ENCODE assay signal across 26 mouse cellular contexts in genomic region chr6:97568538-97568937, GRCm38 (mm10). TPM values are rescaled to one million over a fixed set of nuclear protein-coding genes. Genes with fewer than 3 reads are reported as not detected.
DNase-seq lines count a peak whose midpoint lies in the region; ATAC-seq and TF ChIP-seq lines count a peak whose summit lies in the region.
"Had no signal": no experiment of that assay in that cellular context is flagged by ENCODE, and none has a peak within 500 bp of the region (broad histone marks: within the 10 kb centered on the region; RNA-seq: fewer than 3 reads in every experiment).

No protein-coding gene starts in this region.

- H3K4me1 ChIP-seq in embryonic facial prominence, embryonic 14.5 days (ENCODE audit: control insufficient read depth, insufficient read depth, low read length), result no peaks in the 10 kb centered on the region
- 0 out of 2 replicates have a peak, but pooled peaks cover 6% of the 10 kb centered on the region for H3K4me1 ChIP-seq in embryonic facial prominence, embryonic 10.5 days
- peaks cover 2 to 4% of the 10 kb centered on the region in 2 experiments; a peak in 2 of 4 replicates for H3K4me1 ChIP-seq in heart, embryonic 14.5 days (ENCODE audit: control insufficient read depth in 2 of 2, insufficient read depth in 2 of 2, low read length in 2 of 2)
- 0 out of 2 replicates have a peak, but pooled peaks cover 2% of the 10 kb centered on the region for H3K4me1 ChIP-seq in kidney, postnatal 0 days (replicated peaks; ENCODE audit: insufficient read depth, low read length)
- H3K4me1 ChIP-seq: liver, embryonic 15.5 days; lung, embryonic 15.5 days; stomach, embryonic 15.5 days had no signal

- no peak overlapping the region for H3K9ac ChIP-seq in embryonic facial prominence, embryonic 14.5 days (ENCODE audit: low read depth, low read length)
- no peak overlapping the region for H3K9ac ChIP-seq in heart, embryonic 14.5 days (ENCODE audit: low read length)
- H3K9ac ChIP-seq in kidney, postnatal 0 days (ENCODE audit: low read depth, low read length), result no peak overlapping the region
- H3K9ac ChIP-seq: hindbrain, embryonic 14.5 days; liver, embryonic 15.5 days; lung, embryonic 15.5 days; midbrain, embryonic 15.5 days; neural tube, embryonic 12.5 days; stomach, embryonic 15.5 days had no signal

- 47% methylated on average over 6 of the region's 6 CpGs for WGBS in embryonic facial prominence, embryonic 14.5 days
- WGBS in embryonic facial prominence, embryonic 10.5 days, result 77% methylated on average over 6 of the region's 6 CpGs
- 9% methylated on average over 6 of the region's 6 CpGs for WGBS in heart, embryonic 14.5 days
- 13% methylated on average over 6 of the region's 6 CpGs for WGBS in kidney, postnatal 0 days

- H3K9me3 ChIP-seq in embryonic facial prominence, embryonic 14.5 days (ENCODE audit: control insufficient read depth, low read length), result no peaks in the 10 kb centered on the region
- no peaks in the 10 kb centered on the region for H3K9me3 ChIP-seq in embryonic facial prominence, embryonic 10.5 days
- no peaks in the 10 kb centered on the region for H3K9me3 ChIP-seq in heart, embryonic 14.5 days (ENCODE audit: control insufficient read depth, low read length)
- H3K9me3 ChIP-seq in kidney, postnatal 0 days (replicated peaks; ENCODE audit: low read length), result no peaks in the 10 kb centered on the region
- H3K9me3 ChIP-seq: forebrain, embryonic 10.5 days; limb, embryonic 10.5 days; liver, embryonic 15.5 days; lung, embryonic 15.5 days; midbrain, embryonic 15.5 days; neural tube, embryonic 12.5 days; stomach, embryonic 15.5 days had no signal

- H3K36me3 ChIP-seq in embryonic facial prominence, embryonic 14.5 days (ENCODE audit: control insufficient read depth, insufficient read depth, low read length), result no peaks in the 10 kb centered on the region
- H3K36me3 ChIP-seq in embryonic facial prominence, embryonic 10.5 days (replicated peaks), result no peaks in the 10 kb centered on the region
- no peaks in the 10 kb centered on the region for H3K36me3 ChIP-seq in heart, embryonic 14.5 days (ENCODE audit: control insufficient read depth, insufficient read depth, low read length)
- H3K36me3 ChIP-seq in kidney, postnatal 0 days (ENCODE audit: insufficient read depth, low read length), result no peaks in the 10 kb centered on the region
- H3K36me3 ChIP-seq: forebrain, embryonic 10.5 days; limb, embryonic 10.5 days; liver, embryonic 15.5 days; lung, embryonic 15.5 days; midbrain, embryonic 15.5 days; neural tube, embryonic 12.5 days; stomach, embryonic 15.5 days had no signal

- H3K27ac ChIP-seq in embryonic facial prominence, embryonic 14.5 days (replicated peaks; ENCODE audit: low read depth, low read length), result no peak overlapping the region
- H3K27ac ChIP-seq in embryonic facial prominence, embryonic 10.5 days (replicated peaks), result no peak overlapping the region
- peak overlapping the region in 1 of 2 experiments; percentile 30; a peak in 1 of 4 replicates for H3K27ac ChIP-seq in heart, embryonic 14.5 days (replicated peaks in 1 of 2; ENCODE audit: control insufficient read depth in 1 of 2, insufficient read depth in 1 of 2, low read depth in 2 of 2, low read length in 2 of 2)
- no peak overlapping the region for H3K27ac ChIP-seq in kidney, postnatal 0 days
- H3K27ac ChIP-seq: forebrain, embryonic 10.5 days; hindbrain, embryonic 14.5 days; limb, embryonic 10.5 days; liver, embryonic 15.5 days; lung, embryonic 15.5 days; midbrain, embryonic 15.5 days; neural tube, embryonic 12.5 days; stomach, embryonic 15.5 days had no signal

- peak; percentile 67; the same call in 1 of the 2 replicates for ATAC-seq in embryonic facial prominence, embryonic 14.5 days (ENCODE audit: low read depth)
- ATAC-seq in heart, embryonic 14.5 days (ENCODE audit: insufficient number of reproducible peaks, insufficient read depth, low FRiP score, low read depth), result peak; percentile 72; the same call in 1 of the 2 replicates
- ATAC-seq in kidney, postnatal 0 days (replicated peaks; ENCODE audit: low FRiP score, low read depth), result no peak
- ATAC-seq: forebrain, embryonic 16.5 days; inflammation-experienced regulatory T-cells, adult 6 months; midbrain, embryonic 15.5 days had no signal

- H3K4me2 ChIP-seq in embryonic facial prominence, embryonic 14.5 days (ENCODE audit: low read depth, low read length), result no peak overlapping the region
- H3K4me2 ChIP-seq in heart, embryonic 14.5 days (ENCODE audit: low read length), result no peak overlapping the region
- no peak overlapping the region for H3K4me2 ChIP-seq in kidney, postnatal 0 days (ENCODE audit: low read length)
- H3K4me2 ChIP-seq: hindbrain, embryonic 14.5 days; liver, embryonic 15.5 days; lung, embryonic 15.5 days; midbrain, embryonic 15.5 days; neural tube, embryonic 12.5 days; stomach, embryonic 15.5 days had no signal

- no peak for TF ChIP-seq CTCF in kidney, postnatal 0 days (IDR thresholded peaks at IDR 0.05; ENCODE audit: low read depth)

- no peaks in the 10 kb centered on the region for H3K27me3 ChIP-seq in embryonic facial prominence, embryonic 14.5 days (replicated peaks; ENCODE audit: control insufficient read depth, insufficient read depth, low read length)
- H3K27me3 ChIP-seq in embryonic facial prominence, embryonic 10.5 days (replicated peaks; ENCODE audit: low read depth, poor library complexity, severe bottlenecking), result no peaks in the 10 kb centered on the region
- no peaks in the 10 kb centered on the region for H3K27me3 ChIP-seq in heart, embryonic 14.5 days (ENCODE audit: control insufficient read depth, insufficient read depth, low read length)
- no peaks in the 10 kb centered on the region for H3K27me3 ChIP-seq in kidney, postnatal 0 days (ENCODE audit: insufficient read depth, low read length)
- H3K27me3 ChIP-seq: liver, embryonic 15.5 days; lung, embryonic 15.5 days; midbrain, embryonic 15.5 days; neural tube, embryonic 12.5 days; stomach, embryonic 15.5 days had no signal

- no peak for DNase-seq in embryonic facial prominence, embryonic 14.5 days (ENCODE audit: low spot score)
- DNase-seq in embryonic facial prominence, embryonic 10.5 days (ENCODE audit: low spot score), result no peak
- DNase-seq in heart, postnatal 4 days, result no peak
- DNase-seq in kidney, postnatal 0 days (ENCODE audit: low spot score), result peak; percentile 64
- no peak for DNase-seq in kidney, adult 8-10 months
- peak; percentile 46 for DNase-seq in mesoderm, embryonic 11.5 days (ENCODE audit: low read depth, low spot score)
- DNase-seq: adrenal gland, postnatal 14 days; cerebellum, adult 8-10 months; cerebellum, postnatal 36 days; gastrocnemius, postnatal 10 days; kidney, adult 18-20 months; liver; lung, postnatal 36 days; thymus, adult 18-20 months; thymus, postnatal 4 days had no signal

- H3K4me3 ChIP-seq in embryonic facial prominence, embryonic 14.5 days (ENCODE audit: low read depth, low read length), result no peak overlapping the region
- no peak overlapping the region for H3K4me3 ChIP-seq in embryonic facial prominence, embryonic 10.5 days
- H3K4me3 ChIP-seq in heart, embryonic 14.5 days (ENCODE audit: control insufficient read depth in 1 of 2, insufficient read depth in 1 of 2, low read depth in 1 of 2, low read length in 2 of 2), result no peak overlapping the region
- no peak overlapping the region for H3K4me3 ChIP-seq in kidney, postnatal 0 days (replicated peaks; ENCODE audit: low read depth, low read length)
- H3K4me3 ChIP-seq: forebrain, embryonic 10.5 days; limb, embryonic 10.5 days; liver, embryonic 15.5 days; lung, embryonic 15.5 days; midbrain, embryonic 15.5 days; neural tube, embryonic 12.5 days; stomach, embryonic 15.5 days had no signal

RNA-seq across cellular contexts. Expression of gene Frmd4b, which starts 48.8 kb away (rescaled TPM):
- 17.5 and 18.9 TPM in 2 replicates for polyA plus RNA-seq in embryonic facial prominence, embryonic 14.5 days (2014; fragmentation: Nextera tagmentation; extraction: Ambion mirVana)
- 16.9 and 19.2 TPM in 2 replicates for polyA plus RNA-seq in embryonic facial prominence, embryonic 10.5 days (2016; fragmentation: Nextera tagmentation; extraction: Ambion mirVana)
- polyA plus RNA-seq in heart, embryonic 14.5 days (2014; fragmentation: Nextera tagmentation; extraction: Ambion mirVana), result 16.6 and 17.6 TPM in 2 replicates
- 10 to 100 TPM; 21.7 to 23.5 TPM for total RNA-seq in heart, postnatal 4 days (2021)
- polyA plus RNA-seq in kidney, postnatal 0 days (2015; fragmentation: Nextera tagmentation; extraction: Ambion mirVana), result 12.7 and 14.0 TPM in 2 replicates

Comparison
In these comparisons a context has a peak if more than half of its experiments do, and no peak if none do; other contexts are left out.
1. DNase-seq: peak in kidney, postnatal 0 days (single experiment) and mesoderm, embryonic 11.5 days (single experiment); none in embryonic facial prominence, embryonic 14.5 days (single experiment), embryonic facial prominence, embryonic 10.5 days (single experiment), heart, postnatal 4 days (single experiment) and kidney, adult 8-10 months (0 of 2).